Mouse (Mus musculus) stomach, embryonic 15.5 days (tissue): ENCODE measurements at regions not wholly inside any gene's neighbourhood (a gene's known extent, or its start where the extent isn't known, plus 50 kb on each side); places are given as distances from the start of the nearest gene placed in this dataset.

Experiments
- ATAC-seq: fragments of 200-750 bp; cut with Nextera tagmentation; 2 replicates; pipeline ENCODE4 v1.8.0; 2017; ENCODE audit warnings: low read depth, moderate number of reproducible peaks, moderate TSS enrichment; ENCODE audit not compliant: insufficient read depth, low FRiP score
- H3K27ac ChIP-seq: fragments of 300-500 bp; sonication (generic); 2 replicates; pipeline ENCODE4 v1.5.1; 2015; ENCODE audit warnings: mild to moderate bottlenecking, inconsistent platforms
- H3K27me3 ChIP-seq: fragments of 300-500 bp; sonication (generic); replicated peaks from 2 replicates; pipeline ENCODE4 v1.6.1; 2015; ENCODE audit warnings: inconsistent platforms
- H3K36me3 ChIP-seq: fragments of 300-500 bp; sonication (generic); 2 replicates; pipeline ENCODE4 v1.6.1; 2015; ENCODE audit warnings: inconsistent platforms
- H3K4me1 ChIP-seq: fragments of 300-500 bp; sonication (generic); 2 replicates; pipeline ENCODE4 v1.6.1; 2015; ENCODE audit warnings: inconsistent platforms
- H3K4me2 ChIP-seq: fragments of 300-500 bp; sonication (generic); 2 replicates; pipeline ENCODE4 v1.6.1; 2015; ENCODE audit warnings: mild to moderate bottlenecking, inconsistent platforms
- H3K4me3 ChIP-seq: fragments of 300-500 bp; sonication (generic); replicated peaks from 2 replicates; pipeline ENCODE4 v1.5.1; 2015; ENCODE audit warnings: inconsistent platforms
- H3K9ac ChIP-seq: fragments of 300-500 bp; sonication (generic); 2 replicates; pipeline ENCODE4 v1.6.1; 2015; ENCODE audit warnings: inconsistent platforms
- H3K9me3 ChIP-seq: fragments of 300-500 bp; sonication (generic); 2 replicates; pipeline ENCODE4 v1.6.1; 2016; ENCODE audit warnings: inconsistent platforms
- WGBS: fragments of 180-500 bp; shearing (Covaris S2); methylation state at CpG from one replicate; pipeline ENCODE4 v1.1.7; 2015; 5-methylcytosine and 5-hydroxymethylcytosine counted together

DNA sequence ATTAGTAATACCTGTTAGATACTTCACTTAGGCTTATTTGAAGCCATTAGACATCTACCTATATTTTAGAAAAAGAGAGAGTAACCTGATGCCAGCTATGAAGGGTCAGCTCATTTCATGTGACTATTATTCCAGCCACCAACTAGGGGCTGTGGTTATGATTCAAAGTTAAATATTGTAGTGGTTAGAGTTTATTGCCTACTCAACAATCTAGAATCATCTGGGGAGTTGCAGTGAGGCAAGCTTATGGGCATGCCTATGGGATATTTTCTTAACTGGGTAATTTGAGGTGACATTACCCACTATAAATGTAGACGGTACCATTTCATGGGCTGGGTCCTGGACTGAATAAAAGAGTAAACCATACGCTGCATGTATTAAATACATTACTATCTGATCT lies 1525.2 kb upstream of the Dsel start:
- Histone ChIP-seq H3K4me3 (no peak overlapping the region), H3K4me1 (no peaks in the 10 kb centered on the region), H3K27ac (no peak overlapping the region), H3K36me3 (no peaks in the 10 kb centered on the region), H3K4me2 (no peak overlapping the region), H3K27me3 (no peaks in the 10 kb centered on the region), H3K9me3 (no peaks in the 10 kb centered on the region), H3K9ac (no peak overlapping the region)
- ATAC-seq: no peak
- 92% methylated on average over 2 of the region's 2 CpGs for WGBS

DNA sequence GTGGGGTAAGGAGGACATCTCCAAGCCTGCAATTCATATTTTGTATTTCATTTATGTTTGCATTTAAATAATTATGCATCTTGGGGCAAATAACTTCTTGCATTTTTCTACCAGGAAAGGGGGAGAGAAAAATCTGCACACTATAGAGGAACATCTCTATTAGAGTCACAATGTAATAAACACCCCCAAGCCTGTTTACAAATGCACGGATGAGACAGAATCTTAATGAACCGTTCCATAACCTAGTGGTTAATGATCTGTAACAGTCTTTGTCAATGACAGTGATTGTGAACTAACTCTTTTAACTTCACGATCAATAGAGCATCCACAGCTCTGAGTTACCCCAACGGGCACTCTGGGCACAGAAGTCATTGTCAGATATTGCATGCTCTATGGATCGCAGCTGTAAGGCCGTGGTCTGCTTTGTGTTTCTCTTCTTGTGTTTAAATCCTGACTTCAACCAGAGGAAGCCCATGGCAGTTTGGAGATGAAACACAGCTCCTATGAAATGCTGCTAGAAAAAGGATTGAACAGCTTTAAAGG lies 1520.2 kb upstream of the Dsel start:
- 81% methylated on average over 6 of the region's 6 CpGs for WGBS
- ATAC-seq: no peak
- no peaks in the 10 kb centered on the region for H3K36me3 ChIP-seq
- no peak overlapping the region for H3K9ac ChIP-seq
- H3K27me3 ChIP-seq: no peaks in the 10 kb centered on the region
- H3K27ac ChIP-seq: no peak overlapping the region
- H3K4me1 ChIP-seq: no peaks in the 10 kb centered on the region
- no peaks in the 10 kb centered on the region for H3K9me3 ChIP-seq
- no peak overlapping the region for H3K4me3 ChIP-seq
- no peak overlapping the region for H3K4me2 ChIP-seq

DNA sequence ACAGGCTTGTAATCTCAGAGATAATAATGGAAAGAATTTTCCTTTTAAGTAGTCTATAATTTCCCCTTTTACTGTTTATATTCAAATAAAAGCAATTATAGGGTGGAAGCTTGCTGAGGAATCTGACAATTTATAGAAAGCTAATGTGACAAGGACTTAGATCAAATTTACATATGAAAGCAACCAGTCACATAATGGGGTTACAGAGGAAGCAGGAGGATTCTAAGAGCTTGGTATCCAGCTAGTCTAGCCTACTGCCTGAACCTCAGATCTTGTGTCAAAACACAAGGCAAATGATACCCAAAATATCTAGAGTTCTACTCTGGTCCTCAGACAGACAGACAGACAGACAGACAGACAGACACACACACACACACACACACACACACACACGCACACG lies 1519.0 kb upstream of the Dsel start:
- WGBS: 98% methylated on average over 2 of the region's 2 CpGs
- no peak for ATAC-seq
- H3K36me3 ChIP-seq: no peaks in the 10 kb centered on the region

GRCm38 (mm10) chr1:113372679-113373078 lies 1508.0 kb upstream of the Dsel start:
- Histone ChIP-seq H3K4me1 (no peaks in the 10 kb centered on the region), H3K4me3 (no peak overlapping the region), H3K9me3 (no peaks in the 10 kb centered on the region), H3K36me3 (no peaks in the 10 kb centered on the region), H3K4me2 (no peak overlapping the region), H3K27me3 (no peaks in the 10 kb centered on the region), H3K9ac (no peak overlapping the region), H3K27ac (no peak overlapping the region)
- no peak for ATAC-seq
- 71% methylated on average over 1 of the region's 1 CpGs for WGBS

More for the DNA sequence above, 1519.0 kb upstream of the Dsel start:
- no peak overlapping the region for H3K4me2 ChIP-seq
- no peak overlapping the region for H3K4me3 ChIP-seq
- H3K9ac ChIP-seq: no peak overlapping the region
- no peak overlapping the region for H3K27ac ChIP-seq
- no peaks in the 10 kb centered on the region for H3K4me1 ChIP-seq
- no peaks in the 10 kb centered on the region for H3K9me3 ChIP-seq
- no peaks in the 10 kb centered on the region for H3K27me3 ChIP-seq

GRCm38 (mm10) chr1:113358242-113358641 lies 1493.5 kb upstream of the Dsel start:
- Histone ChIP-seq H3K9ac (no peak overlapping the region), H3K27me3 (no peaks in the 10 kb centered on the region), H3K36me3 (no peaks in the 10 kb centered on the region), H3K9me3 (no peaks in the 10 kb centered on the region), H3K4me3 (no peak overlapping the region), H3K4me1 (no peaks in the 10 kb centered on the region), H3K4me2 (no peak overlapping the region), H3K27ac (no peak overlapping the region)
- ATAC-seq: no peak
- WGBS: 76% methylated on average over 4 of the region's 4 CpGs

GRCm38 (mm10) chr1:113308037-113308436 lies 1443.3 kb upstream of the Dsel start:
- Histone ChIP-seq H3K4me1 (no peaks in the 10 kb centered on the region), H3K4me2 (no peak overlapping the region), H3K9me3 (no peaks in the 10 kb centered on the region), H3K4me3 (no peak overlapping the region), H3K36me3 (no peaks in the 10 kb centered on the region), H3K27me3 (no peaks in the 10 kb centered on the region), H3K27ac (no peak overlapping the region), H3K9ac (no peak overlapping the region)
- no peak for ATAC-seq
- 86% methylated on average over 2 of the region's 2 CpGs for WGBS

DNA sequence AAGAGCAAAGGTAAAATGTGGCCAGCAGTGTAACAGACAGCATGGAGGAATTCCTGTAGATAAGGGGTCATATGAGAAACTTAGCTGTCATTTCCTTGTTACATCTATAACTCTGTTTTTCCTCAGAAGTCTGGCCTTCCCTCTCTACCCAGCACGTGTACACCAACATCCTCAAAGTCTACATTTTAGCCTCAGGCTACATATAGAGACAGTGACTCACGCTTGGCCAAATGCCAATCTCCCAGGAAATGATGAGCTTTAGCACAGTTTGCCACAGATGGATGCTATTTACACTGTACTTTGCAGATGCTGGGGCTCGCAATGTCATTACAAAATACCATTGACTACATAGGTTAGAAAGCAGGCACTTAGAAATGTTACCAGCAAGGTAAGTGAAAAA lies 1433.1 kb upstream of the Dsel start:
- 48% methylated on average over 3 of the region's 3 CpGs for WGBS
- H3K4me3 ChIP-seq: no peak overlapping the region

GRCm38 (mm10) chr1:113288242-113288641 lies 1423.5 kb upstream of the Dsel start:
- Histone ChIP-seq H3K9ac (no peak overlapping the region), H3K27ac (no peak overlapping the region), H3K9me3 (no peaks in the 10 kb centered on the region), H3K4me2 (no peak overlapping the region), H3K36me3 (no peaks in the 10 kb centered on the region), H3K4me3 (no peak overlapping the region), H3K4me1 (no peaks in the 10 kb centered on the region), H3K27me3 (no peaks in the 10 kb centered on the region)
- ATAC-seq: no peak

More for the DNA sequence above, 1433.1 kb upstream of the Dsel start:
- no peak for ATAC-seq
- H3K4me1 ChIP-seq: no peaks in the 10 kb centered on the region
- no peak overlapping the region for H3K4me2 ChIP-seq
- no peaks in the 10 kb centered on the region for H3K36me3 ChIP-seq
- no peak overlapping the region for H3K27ac ChIP-seq
- H3K27me3 ChIP-seq: no peaks in the 10 kb centered on the region
- no peak overlapping the region for H3K9ac ChIP-seq
- no peaks in the 10 kb centered on the region for H3K9me3 ChIP-seq

GRCm38 (mm10) chr1:113284122-113284521 lies 1419.4 kb upstream of the Dsel start:
- Histone ChIP-seq H3K36me3 (no peaks in the 10 kb centered on the region), H3K9ac (no peak overlapping the region), H3K4me3 (no peak overlapping the region), H3K4me2 (no peak overlapping the region), H3K9me3 (no peaks in the 10 kb centered on the region), H3K27ac (no peak overlapping the region), H3K4me1 (no peaks in the 10 kb centered on the region), H3K27me3 (no peaks in the 10 kb centered on the region)
- ATAC-seq: no peak

- no peak overlapping the region for H3K27ac ChIP-seq
- no peaks in the 10 kb centered on the region for H3K9me3 ChIP-seq
- no peak overlapping the region for H3K4me3 ChIP-seq
- no peaks in the 10 kb centered on the region for H3K27me3 ChIP-seq
- no peak overlapping the region for H3K4me2 ChIP-seq
- H3K4me1 ChIP-seq: no peaks in the 10 kb centered on the region
- H3K36me3 ChIP-seq: no peaks in the 10 kb centered on the region
- H3K9ac ChIP-seq: no peak overlapping the region
- no peak for ATAC-seq
Observed at GRCm38 (mm10) chr1:113259421-113259820, 1394.7 kb upstream of the Dsel start.

- Histone ChIP-seq H3K9me3 (no peaks in the 10 kb centered on the region), H3K9ac (no peak overlapping the region), H3K4me2 (no peak overlapping the region), H3K4me1 (no peaks in the 10 kb centered on the region), H3K36me3 (no peaks in the 10 kb centered on the region), H3K27ac (no peak overlapping the region), H3K27me3 (no peaks in the 10 kb centered on the region), H3K4me3 (no peak overlapping the region)
- WGBS: 74% methylated on average over 5 of the region's 5 CpGs
- no peak for ATAC-seq
Observed at GRCm38 (mm10) chr1:113247325-113247724, 1382.6 kb upstream of the Dsel start.

DNA sequence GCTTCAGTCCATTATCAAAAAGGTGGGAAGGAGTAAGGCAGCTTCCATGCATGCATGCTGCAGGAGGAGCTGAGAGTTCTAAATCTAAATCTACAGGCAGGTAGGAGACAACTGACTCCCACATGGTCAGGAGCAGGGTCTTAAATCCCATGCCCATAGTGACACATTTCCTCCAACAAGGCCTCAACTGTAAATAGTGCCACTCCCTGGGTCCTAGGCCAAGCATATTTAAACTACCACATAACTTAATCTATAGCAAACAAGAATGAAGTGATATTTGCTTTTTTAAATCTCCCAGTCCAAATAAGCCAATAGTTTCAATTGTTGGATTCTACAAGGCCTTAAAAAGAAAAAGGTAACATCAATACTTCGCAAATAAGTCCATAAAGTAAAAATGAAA lies 1345.4 kb upstream of the Dsel start:
- H3K36me3 ChIP-seq: no peaks in the 10 kb centered on the region
- no peak overlapping the region for H3K9ac ChIP-seq
- H3K27me3 ChIP-seq: no peaks in the 10 kb centered on the region
- H3K9me3 ChIP-seq: no peaks in the 10 kb centered on the region
- H3K4me3 ChIP-seq: no peak overlapping the region
- 70% methylated on average over 1 of the region's 1 CpGs for WGBS
- H3K4me1 ChIP-seq: no peaks in the 10 kb centered on the region
- no peak overlapping the region for H3K27ac ChIP-seq
- 0 out of 2 replicates have a peak, but pooled peaks have one; percentile 63 for ATAC-seq
- H3K4me2 ChIP-seq: no peak overlapping the region

- no peaks in the 10 kb centered on the region for H3K36me3 ChIP-seq
- no peaks in the 10 kb centered on the region for H3K4me1 ChIP-seq
- no peak overlapping the region for H3K27ac ChIP-seq
- no peak overlapping the region for H3K4me2 ChIP-seq
- no peak overlapping the region for H3K9ac ChIP-seq
- no peak for ATAC-seq
- WGBS: 89% methylated on average over 1 of the region's 1 CpGs
- H3K9me3 ChIP-seq: no peaks in the 10 kb centered on the region
- no peak overlapping the region for H3K4me3 ChIP-seq
- H3K27me3 ChIP-seq: no peaks in the 10 kb centered on the region
Observed at GRCm38 (mm10) chr1:113204019-113204418, 1339.3 kb upstream of the Dsel start.
